Mouse (Mus musculus) stomach, postnatal 0 days (tissue): ENCODE measurements around the gene Upk1a. TPM values are rescaled to one million over a fixed set of nuclear protein-coding genes. Genes with fewer than 3 reads are reported as not detected.
A peak's percentile ranks its signal among the peaks of the same experiment; 100 is the strongest.

ENCODE experiments used
- ATAC-seq: fragments of 200-750 bp; cut with Nextera tagmentation; 2 replicates; pipeline ENCODE4 v1.8.0; 2017; ENCODE audit not compliant: low FRiP score, low TSS enrichment
- DNase-seq: peaks from one replicate; pipeline ENCODE4 v3.0.0-alpha.2; 2016; ENCODE audit warnings: low spot score
- H3K27ac ChIP-seq: fragments of 300-500 bp; sonication (generic); replicated peaks from 2 replicates; pipeline ENCODE4 v1.5.1; 2014; ENCODE audit warnings: mild to moderate bottlenecking, control low read depth
- H3K27me3 ChIP-seq: fragments of 300-500 bp; sonication (generic); 2 replicates; pipeline ENCODE4 v1.6.1; 2014; ENCODE audit warnings: low read length; ENCODE audit not compliant: control insufficient read depth, insufficient read depth
- H3K36me3 ChIP-seq: fragments of 300-500 bp; sonication (generic); 2 replicates; pipeline ENCODE4 v1.6.1; 2014; ENCODE audit warnings: low read length, mixed read lengths; ENCODE audit not compliant: control insufficient read depth, insufficient read depth
- H3K4me1 ChIP-seq: fragments of 300-500 bp; sonication (generic); replicated peaks from 2 replicates; pipeline ENCODE4 v1.6.1; 2014; ENCODE audit warnings: antibody characterized with exemption; ENCODE audit not compliant: control insufficient read depth, insufficient read depth
- H3K4me2 ChIP-seq: fragments of 300-500 bp; sonication (generic); replicated peaks from 2 replicates; pipeline ENCODE4 v1.6.1; 2014; ENCODE audit warnings: low read depth, mild to moderate bottlenecking, control low read depth, moderate library complexity
- H3K4me3 ChIP-seq: fragments of 300-500 bp; sonication (generic); 2 replicates; pipeline ENCODE4 v1.5.1; 2014; ENCODE audit warnings: low read depth, low read length, control low read depth
- H3K9ac ChIP-seq: fragments of 300-500 bp; sonication (generic); 2 replicates; pipeline ENCODE4 v1.6.1; 2014; ENCODE audit warnings: mild to moderate bottlenecking, low read length, control low read depth, mixed read lengths
- H3K9me3 ChIP-seq: fragments of 300-500 bp; sonication (generic); 2 replicates; pipeline ENCODE4 v1.6.1; 2016; ENCODE audit warnings: low read length; ENCODE audit not compliant: control insufficient read depth
- CTCF ChIP-seq: IDR thresholded peaks from 2 replicates; pipeline ENCODE4 v1.5.1; 2016; ENCODE audit warnings: antibody characterized with exemption, low read depth, mild to moderate bottlenecking, moderate library complexity
- EP300 ChIP-seq: optimal IDR thresholded peaks from 2 replicates; pipeline ENCODE3; 2016; ENCODE audit warnings: antibody characterized with exemption
- WGBS: fragments of 180-500 bp; shearing (Covaris S2); extraction: QIAGEN DNeasy Blood & Tissue Kit; methylation state at CpG from one replicate; pipeline ENCODE4 v1.1.7; 2014; 5-methylcytosine and 5-hydroxymethylcytosine counted together
- polyA plus RNA-seq: library from polyadenylated mRNA; unstranded; fragments of >200 nt; fragmentation: Nextera tagmentation; extraction: Ambion mirVana; gene quantifications from 2 replicates; pipeline ENCODE4 v1.2.1, GENCODE M21; 2015

Upk1a gene
- polyA plus RNA-seq, 1 experiment from 2014 or later = 0.92 TPM

DNA sequence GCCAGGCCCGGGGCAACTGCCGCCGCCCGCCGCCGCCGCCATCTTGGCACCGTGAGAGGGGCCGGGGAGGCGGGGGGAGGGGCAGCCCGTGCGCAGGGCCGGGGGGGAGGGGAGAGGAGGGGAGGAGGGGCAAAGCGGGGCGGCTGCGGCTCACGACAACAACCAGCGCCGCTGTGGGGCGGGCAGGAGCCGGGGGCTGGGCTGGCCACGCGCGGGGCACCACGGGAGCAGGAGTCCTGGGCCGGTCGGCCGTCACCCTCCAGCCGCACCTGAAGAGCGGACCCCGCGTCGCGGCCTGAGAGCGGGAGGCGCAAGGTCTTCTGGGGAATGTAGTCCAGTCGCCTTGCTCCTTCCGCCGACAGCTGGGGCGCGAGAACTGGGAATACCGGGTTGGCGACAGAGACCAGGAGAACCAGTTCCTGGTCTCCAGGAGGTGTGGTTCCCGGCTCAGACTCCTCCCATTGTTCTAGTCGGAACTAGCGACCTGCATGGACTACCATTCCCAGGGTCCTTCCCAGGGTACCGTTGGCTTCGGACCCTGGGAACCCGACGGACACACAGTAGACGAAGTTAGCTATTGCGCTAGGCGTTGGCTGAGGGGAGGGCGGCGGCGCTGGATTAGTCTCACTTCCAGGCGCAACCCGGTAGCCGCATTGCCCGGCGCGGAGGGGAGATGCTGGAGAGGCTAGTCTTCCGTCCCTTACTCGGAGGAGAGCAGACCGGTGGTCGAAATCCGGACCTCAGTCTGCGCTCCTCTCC is 23.8 kb downstream of the Upk1a start, which contains the start of gene Kmt2b:
Gene Kmt2b (minus strand): TSS at position 51 of the 759 bp plus-strand sequence.
- Histone ChIP-seq H3K36me3 (peaks cover 14% of the 10 kb centered on the region), H3K9me3 (no peaks in the 10 kb centered on the region), H3K4me2 (peak within 1 kb of the TSS; percentile 90), H3K4me1 (peaks cover 3% of the 10 kb centered on the region; the same call in 1 of the 2 replicates), H3K27ac (peak within 1 kb of the TSS; percentile 93), H3K27me3 (no peaks in the 10 kb centered on the region), H3K4me3 (peak within 1 kb of the TSS; percentile 94), H3K9ac (peak within 1 kb of the TSS; percentile 98)
- under 1% methylated on average over 50 of the region's 68 CpGs for WGBS
- ATAC-seq (peak; percentile 96), DNase-seq (peak; percentile 99)
- TF ChIP-seq EP300 = peak; percentile 81
- no peak for TF ChIP-seq CTCF

DNA sequence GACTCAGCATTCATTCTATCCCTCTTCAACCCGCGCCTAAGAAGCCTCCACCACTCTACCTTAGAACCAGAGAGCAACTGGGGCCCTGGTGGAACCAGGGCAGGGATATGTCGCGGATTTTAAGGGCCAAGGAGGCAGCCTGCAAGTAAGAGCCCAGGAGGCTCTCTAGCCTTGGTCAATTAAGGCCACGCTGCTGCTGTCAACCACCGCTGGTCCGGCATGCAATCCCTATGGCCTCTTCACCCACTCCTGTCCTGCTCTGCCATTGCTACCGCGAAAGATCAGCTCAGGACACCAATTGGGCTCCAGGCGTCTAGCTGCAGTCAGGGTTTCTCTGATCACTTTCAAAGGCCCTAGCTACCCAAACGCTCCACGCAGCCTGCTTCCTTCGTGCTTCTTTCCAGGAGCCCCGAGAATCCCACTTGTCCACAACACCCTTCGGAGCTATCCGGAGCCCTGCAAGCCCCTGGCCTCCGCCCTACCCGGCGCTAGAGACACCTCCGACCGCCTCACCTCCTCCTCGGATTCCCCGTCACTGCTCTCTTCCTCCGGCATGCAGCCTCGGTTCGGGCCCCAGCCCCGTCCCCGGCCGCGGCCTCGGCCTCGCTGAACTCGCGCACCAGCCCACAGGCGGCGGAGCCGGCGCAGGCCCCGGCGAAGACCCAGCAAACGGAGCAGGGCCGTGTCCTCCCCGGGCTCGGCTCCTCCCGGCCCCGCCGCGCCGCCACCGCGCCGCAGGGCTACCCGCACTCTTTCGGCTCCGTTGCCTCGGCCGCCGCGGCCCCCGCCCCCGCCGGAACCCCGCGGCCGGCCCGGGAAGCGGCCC is 24.6 kb downstream of the Upk1a start:
- ATAC-seq (peak; percentile 10), DNase-seq (peak; percentile 65)
- H3K4me2 ChIP-seq = peak overlapping the region; percentile 90
- peak overlapping the region; percentile 94 for H3K4me3 ChIP-seq
- peaks cover 3% of the 10 kb centered on the region; the same call in 1 of the 2 replicates for H3K4me1 ChIP-seq
- H3K27ac ChIP-seq = peak overlapping the region; percentile 93
- peaks cover 20% of the 10 kb centered on the region for H3K36me3 ChIP-seq
- under 1% methylated on average over 51 of the region's 67 CpGs for WGBS
- H3K27me3 ChIP-seq = no peaks in the 10 kb centered on the region
- TF ChIP-seq CTCF (no peak), EP300 (no peak)
- H3K9ac ChIP-seq = peak overlapping the region; percentile 98
- H3K9me3 ChIP-seq = no peaks in the 10 kb centered on the region

DNA sequence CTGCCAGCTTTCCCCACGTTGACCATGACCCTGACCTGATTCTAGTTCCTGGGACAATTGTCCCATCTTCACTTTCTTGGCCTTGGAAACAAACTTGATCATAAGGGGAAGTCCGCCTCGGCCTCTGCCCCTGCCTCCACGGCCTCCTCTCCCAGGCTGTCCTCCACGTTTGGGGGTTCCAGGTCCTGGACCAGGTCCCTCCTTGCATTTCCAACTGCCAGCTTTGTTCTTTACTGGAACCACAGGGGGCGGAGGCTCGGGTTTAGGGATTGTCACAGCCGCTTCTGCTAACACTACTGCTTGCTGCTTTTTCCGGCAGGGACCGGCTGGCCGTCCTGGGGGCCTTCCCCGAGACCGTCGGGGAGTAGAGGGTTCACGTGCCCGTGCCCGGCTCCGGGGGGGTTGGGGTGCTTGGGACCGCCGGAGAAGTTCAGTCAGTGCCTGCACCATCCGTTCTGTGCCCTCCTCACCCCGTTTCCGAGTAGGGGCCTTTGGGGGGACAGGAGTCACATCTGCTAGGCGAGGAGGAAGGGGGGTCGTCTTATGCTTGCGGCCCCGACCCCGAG is 26.1 kb downstream of the Upk1a start:
- Histone ChIP-seq H3K27ac (no peak overlapping the region), H3K36me3 (peaks cover 33% of the 10 kb centered on the region), H3K9ac (peak overlapping the region; percentile 98), H3K4me1 (peaks cover 3% of the 10 kb centered on the region; the same call in 1 of the 2 replicates), H3K9me3 (no peaks in the 10 kb centered on the region), H3K27me3 (no peaks in the 10 kb centered on the region), H3K4me2 (no peak overlapping the region), H3K4me3 (no peak overlapping the region)
- no peak for DNase-seq
- no peak for TF ChIP-seq CTCF
- no peak for TF ChIP-seq EP300
- no peak for ATAC-seq
- WGBS = 88% methylated on average over 28 of the region's 28 CpGs

DNA sequence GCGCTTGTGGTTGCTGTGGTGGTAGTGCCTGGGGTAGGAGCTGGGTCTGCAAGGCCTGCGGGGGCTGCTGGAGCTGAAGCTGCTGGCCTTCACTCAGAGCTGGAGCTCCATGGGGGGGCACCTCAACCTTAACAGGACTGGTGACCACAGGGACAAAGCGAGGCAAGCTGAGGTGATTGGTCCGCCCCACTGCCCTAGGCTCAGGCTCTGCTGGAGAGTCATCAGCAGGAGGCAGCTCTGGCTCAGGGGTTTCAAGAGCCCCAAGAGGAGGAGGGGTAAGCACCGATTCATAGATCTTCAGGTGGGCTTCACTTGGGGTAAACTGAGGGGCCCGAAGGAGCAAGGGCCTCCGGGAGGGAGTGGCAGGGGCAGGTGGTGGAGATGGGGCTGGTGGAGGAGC is 27.5 kb downstream of the Upk1a start:
- no peak for ATAC-seq
- H3K9me3 ChIP-seq = no peaks in the 10 kb centered on the region
- peaks cover 43% of the 10 kb centered on the region for H3K36me3 ChIP-seq
- peaks cover 3% of the 10 kb centered on the region; the same call in 1 of the 2 replicates for H3K4me1 ChIP-seq
- DNase-seq = no peak
- no peak overlapping the region for H3K4me2 ChIP-seq
- 99% methylated on average over 7 of the region's 7 CpGs for WGBS
- no peak overlapping the region for H3K4me3 ChIP-seq
- TF ChIP-seq EP300 (no peak), CTCF (no peak)
- no peak overlapping the region for H3K9ac ChIP-seq
- H3K27ac ChIP-seq = no peak overlapping the region
- no peaks in the 10 kb centered on the region for H3K27me3 ChIP-seq

DNA sequence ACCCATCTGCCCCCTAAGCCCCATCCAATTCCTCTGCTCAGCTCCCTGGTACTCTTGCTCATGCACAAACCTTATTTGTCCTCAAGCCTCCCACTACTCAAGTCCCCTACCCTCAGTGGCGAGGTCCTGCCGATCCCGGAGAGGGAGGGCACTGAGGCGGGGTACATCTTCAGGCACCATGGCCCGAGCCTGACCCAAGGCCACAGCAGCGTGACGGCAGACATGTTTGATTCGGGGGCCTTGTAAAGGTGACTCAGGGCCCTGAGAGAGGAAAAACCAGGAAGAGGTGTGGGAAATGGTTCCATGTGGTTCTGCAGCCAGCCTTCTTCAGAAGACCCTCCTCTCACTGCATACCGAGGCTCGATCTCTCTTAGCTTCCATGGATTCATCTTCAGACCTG is 28.3 kb downstream of the Upk1a start:
- Histone ChIP-seq H3K27ac (no peak overlapping the region), H3K4me1 (0 out of 2 replicates have a peak, but pooled peaks cover 3% of the 10 kb centered on the region), H3K4me2 (no peak overlapping the region), H3K4me3 (no peak overlapping the region), H3K27me3 (no peaks in the 10 kb centered on the region), H3K36me3 (peaks cover 52% of the 10 kb centered on the region), H3K9me3 (no peaks in the 10 kb centered on the region), H3K9ac (no peak overlapping the region)
- WGBS = 93% methylated on average over 10 of the region's 10 CpGs
- DNase-seq (no peak), ATAC-seq (no peak)
- TF ChIP-seq EP300 (no peak), CTCF (no peak)
